34 mouse cellular contexts compared by ENCODE assay signal in the genomic region with DNA sequence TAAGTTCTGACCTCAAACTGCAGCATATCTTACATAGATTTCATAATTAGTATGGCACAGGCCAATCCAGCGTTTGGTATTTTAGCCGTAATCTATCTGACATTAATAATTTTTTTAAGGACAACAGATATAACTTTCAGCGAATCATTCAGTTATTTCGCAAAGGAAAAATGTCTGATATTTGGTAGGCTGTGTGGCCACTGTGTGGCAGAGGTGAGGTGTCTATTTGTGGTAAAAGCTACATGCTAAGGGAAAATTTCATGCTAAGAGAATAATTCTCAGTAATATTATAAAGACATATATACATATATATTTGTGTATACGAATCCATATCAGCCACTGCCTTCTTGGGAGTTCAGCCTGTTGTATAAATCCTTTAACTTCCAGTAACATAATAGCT. TPM values are rescaled to one million over a fixed set of nuclear protein-coding genes. Genes with fewer than 3 reads are reported as not detected.
A peak's percentile ranks its signal among the peaks of the same experiment; 100 is the strongest.
DNase-seq lines count a peak whose midpoint lies in the region; ATAC-seq and TF ChIP-seq lines count a peak whose summit lies in the region.
"Had no signal": no experiment of that assay in that cellular context is flagged by ENCODE, and none has a peak within 500 bp of the region (broad histone marks: within the 10 kb centered on the region; RNA-seq: fewer than 3 reads in every experiment).

No protein-coding gene starts in this region.

- H3K9ac ChIP-seq in kidney, postnatal 0 days (ENCODE audit: low read depth, low read length), result no peak overlapping the region
- no peak overlapping the region for H3K9ac ChIP-seq in intestine, embryonic 15.5 days
- H3K9ac ChIP-seq: embryonic facial prominence, embryonic 13.5 days; forebrain, embryonic 13.5 days; heart, embryonic 12.5 days; heart, embryonic 15.5 days; hindbrain, embryonic 12.5 days; hindbrain, embryonic 15.5 days had no signal

- DNase-seq in kidney, postnatal 0 days (ENCODE audit: low spot score), result no peak
- DNase-seq in kidney, postnatal 4 days, result no peak
- peak; percentile 18 for DNase-seq in 3T3-L1 (ENCODE audit: low read depth, low spot score)
- peak; percentile 20 for DNase-seq in NIH3T3 (ENCODE audit: low read depth)
- DNase-seq in heart, postnatal 25 days (ENCODE audit: low spot score), result no peak
- DNase-seq: adrenal gland, adult 2 months; adrenal gland, postnatal 14 days; cerebellum, adult 11 months; cerebellum, adult 2 months; cerebellum, adult 9-11 months; cerebellum, postnatal 36 days; embryo, embryonic 11 days; gastrocnemius, postnatal 25 days; heart, adult 18-20 months; heart, postnatal 10 days; heart, postnatal 4 days had no signal

- H3K4me3 ChIP-seq in kidney, postnatal 0 days (replicated peaks; ENCODE audit: low read depth, low read length), result no peak overlapping the region
- H3K4me3 ChIP-seq in intestine, embryonic 15.5 days (replicated peaks), result no peak overlapping the region
- H3K4me3 ChIP-seq: embryonic facial prominence, embryonic 10.5 days; embryonic facial prominence, embryonic 13.5 days; erythroblast, embryonic 14.5 days; forebrain, embryonic 13.5 days; heart, embryonic 12.5 days; heart, embryonic 15.5 days; hindbrain, embryonic 12.5 days; hindbrain, embryonic 15.5 days had no signal

- peak; percentile 22; the same call in 1 of the 2 replicates for TF ChIP-seq CTCF in kidney, postnatal 0 days (IDR thresholded peaks at IDR 0.05; ENCODE audit: low read depth)

- no peaks in the 10 kb centered on the region for H3K36me3 ChIP-seq in kidney, postnatal 0 days (ENCODE audit: insufficient read depth, low read length)
- H3K36me3 ChIP-seq in intestine, embryonic 15.5 days, result no peaks in the 10 kb centered on the region
- H3K36me3 ChIP-seq: embryonic facial prominence, embryonic 10.5 days; embryonic facial prominence, embryonic 13.5 days; heart, embryonic 12.5 days; heart, embryonic 15.5 days; hindbrain, embryonic 12.5 days; hindbrain, embryonic 15.5 days had no signal

- H3K4me1 ChIP-seq in kidney, postnatal 0 days (replicated peaks; ENCODE audit: insufficient read depth, low read length), result no peaks in the 10 kb centered on the region
- H3K4me1 ChIP-seq in intestine, embryonic 15.5 days (replicated peaks), result no peaks in the 10 kb centered on the region
- H3K4me1 ChIP-seq: embryonic facial prominence, embryonic 10.5 days; forebrain, embryonic 13.5 days; hindbrain, embryonic 12.5 days; hindbrain, embryonic 15.5 days had no signal

- intact Hi-C loops in heart, postnatal 25 days (cut with DNase I), result no loop called here

- WGBS in kidney, postnatal 0 days, result 86% methylated on average over 5 of the region's 5 CpGs
- 81% methylated on average over 5 of the region's 5 CpGs for WGBS in intestine, embryonic 15.5 days

- no peaks in the 10 kb centered on the region for H3K27me3 ChIP-seq in kidney, postnatal 0 days (ENCODE audit: insufficient read depth, low read length)
- no peaks in the 10 kb centered on the region for H3K27me3 ChIP-seq in intestine, embryonic 15.5 days (replicated peaks)
- H3K27me3 ChIP-seq: embryonic facial prominence, embryonic 13.5 days; forebrain, embryonic 13.5 days; heart, embryonic 12.5 days; heart, embryonic 15.5 days; hindbrain, embryonic 12.5 days; hindbrain, embryonic 15.5 days had no signal

- ATAC-seq in kidney, postnatal 0 days (replicated peaks; ENCODE audit: low FRiP score, low read depth), result no peak
- no peak for ATAC-seq in intestine, embryonic 15.5 days
- ATAC-seq: forebrain, embryonic 13.5 days; forebrain, embryonic 16.5 days; intestine, embryonic 16.5 days; Patski had no signal

- H3K27ac ChIP-seq in kidney, postnatal 0 days, result no peak overlapping the region
- H3K27ac ChIP-seq in intestine, embryonic 15.5 days, result no peak overlapping the region
- H3K27ac ChIP-seq: embryonic facial prominence, embryonic 10.5 days; embryonic facial prominence, embryonic 13.5 days; forebrain, embryonic 13.5 days; heart, embryonic 15.5 days; hindbrain, embryonic 12.5 days; hindbrain, embryonic 15.5 days had no signal

- no peak overlapping the region for H3K4me2 ChIP-seq in kidney, postnatal 0 days (ENCODE audit: low read length)
- H3K4me2 ChIP-seq in intestine, embryonic 15.5 days (replicated peaks), result no peak overlapping the region
- H3K4me2 ChIP-seq: embryonic facial prominence, embryonic 13.5 days; forebrain, embryonic 13.5 days; heart, embryonic 12.5 days; heart, embryonic 15.5 days; hindbrain, embryonic 12.5 days; hindbrain, embryonic 15.5 days had no signal

- no peaks in the 10 kb centered on the region for H3K9me3 ChIP-seq in kidney, postnatal 0 days (replicated peaks; ENCODE audit: low read length)
- no peaks in the 10 kb centered on the region for H3K9me3 ChIP-seq in intestine, embryonic 15.5 days
- H3K9me3 ChIP-seq: embryonic facial prominence, embryonic 10.5 days; embryonic facial prominence, embryonic 13.5 days; forebrain, embryonic 13.5 days; heart, embryonic 12.5 days; heart, embryonic 15.5 days; hindbrain, embryonic 12.5 days; hindbrain, embryonic 15.5 days had no signal

RNA-seq across cellular contexts. Expression of a gene that starts 10.9 kb away (rescaled TPM):
- polyA plus RNA-seq in kidney, postnatal 0 days (2015; fragmentation: Nextera tagmentation; extraction: Ambion mirVana), result not detected in 2 replicates
- total RNA-seq in heart, postnatal 25 days (2021), result not detected
- not detected in 2 replicates for polyA plus RNA-seq in intestine, embryonic 15.5 days (2015; fragmentation: Nextera tagmentation; extraction: Ambion mirVana)
- total RNA-seq: adrenal gland, adult 2 months; adrenal gland, postnatal 14 days; adrenal gland, postnatal 4 days; ES-E14; gastrocnemius, adult 8-10 months; gastrocnemius, postnatal 25 days; heart, adult 18-20 months; heart, postnatal 10 days; heart, postnatal 4 days had no signal
- polyA plus RNA-seq: adrenal gland, adult 2 months; cerebellum, adult 2 months; cortical plate, adult 2 months; embryonic facial prominence, embryonic 10.5 days; embryonic facial prominence, embryonic 13.5 days; erythroblast, embryonic 14.5 days; forebrain, embryonic 16.5 days; frontal cortex, adult 2 months; gonadal fat pad, adult 2 months; heart, embryonic 12.5 days; heart, embryonic 15.5 days; hindbrain, embryonic 12.5 days; hindbrain, embryonic 15.5 days; intestine, embryonic 16.5 days; Patski had no signal

RNA-seq across cellular contexts. Expression of a gene that starts 39.2 kb away (rescaled TPM):
- polyA plus RNA-seq in kidney, postnatal 0 days (2015; fragmentation: Nextera tagmentation; extraction: Ambion mirVana), result not detected in 2 replicates
- not detected for total RNA-seq in heart, postnatal 25 days (2021)
- not detected in 2 replicates for polyA plus RNA-seq in intestine, embryonic 15.5 days (2015; fragmentation: Nextera tagmentation; extraction: Ambion mirVana)
- total RNA-seq: adrenal gland, adult 2 months; adrenal gland, postnatal 14 days; ES-E14; gastrocnemius, adult 8-10 months; gastrocnemius, postnatal 25 days; heart, adult 18-20 months; heart, postnatal 10 days; heart, postnatal 4 days had no signal
- polyA plus RNA-seq: adrenal gland, adult 2 months; cerebellum, adult 2 months; cortical plate, adult 2 months; embryonic facial prominence, embryonic 10.5 days; embryonic facial prominence, embryonic 13.5 days; erythroblast, embryonic 14.5 days; forebrain, embryonic 13.5 days; forebrain, embryonic 16.5 days; frontal cortex, adult 2 months; gonadal fat pad, adult 2 months; heart, embryonic 12.5 days; heart, embryonic 15.5 days; hindbrain, embryonic 12.5 days; hindbrain, embryonic 15.5 days; intestine, embryonic 16.5 days; Patski had no signal

RNA-seq across cellular contexts. Expression of a gene that starts 58.5 kb away (rescaled TPM):
- polyA plus RNA-seq in kidney, postnatal 0 days (2015; fragmentation: Nextera tagmentation; extraction: Ambion mirVana), result 3.0 and 3.2 TPM in 2 replicates
- 1 to 10 TPM; 3.3 to 3.6 TPM for total RNA-seq in heart, postnatal 25 days (2021)
- 6.0 and 6.4 TPM in 2 replicates for polyA plus RNA-seq in intestine, embryonic 15.5 days (2015; fragmentation: Nextera tagmentation; extraction: Ambion mirVana)
- polyA plus RNA-seq: erythroblast, embryonic 14.5 days had no signal

Comparison
In these comparisons a context has a peak if more than half of its experiments do, and no peak if none do; other contexts are left out.
1. DNase-seq: peak in 3T3-L1 (single experiment) and NIH3T3 (single experiment); none in kidney, postnatal 0 days (single experiment), kidney, postnatal 4 days (0 of 2) and heart, postnatal 25 days (single experiment).